22 mouse cellular contexts compared by ENCODE assay signal in genomic region chr14:98750766-98751165, GRCm38 (mm10).
DNase-seq lines count a peak whose midpoint lies in the region; ATAC-seq and TF ChIP-seq lines count a peak whose summit lies in the region.
"Had no signal": no experiment of that assay in that cellular context is flagged by ENCODE, and none has a peak within 500 bp of the region (broad histone marks: within the 10 kb centered on the region; RNA-seq: fewer than 3 reads in every experiment).

No protein-coding gene starts in this region.

- DNase-seq in gastrocnemius, adult 2 months = no peak
- no peak for DNase-seq in gastrocnemius, adult 18-20 months (ENCODE audit: low spot score)
- DNase-seq in liver, embryonic 14.5 days (ENCODE audit: low read depth in 3 of 3, low spot score in 3 of 3) = no peak
- peak; percentile 7 for DNase-seq in A20 (ENCODE audit: low read depth, low spot score)
- peak; percentile 40 for DNase-seq in R1 (ENCODE audit: low read depth, low spot score)
- DNase-seq in adrenal gland, adult 18-20 months (ENCODE audit: low spot score in 2 of 2) = no peak
- no peak for DNase-seq in right cerebral cortex, postnatal 14 days
- DNase-seq: adrenal gland, postnatal 25 days; cerebellum, adult 9-10 months; gastrocnemius, postnatal 36 days; kidney, adult 8-10 months; kidney, postnatal 4 days; thymus, postnatal 14 days had no signal

- no peak overlapping the region for H3K4me2 ChIP-seq in liver, embryonic 14.5 days (ENCODE audit: low read depth)
- H3K4me2 ChIP-seq in liver, embryonic 12.5 days = no peak overlapping the region
- H3K4me2 ChIP-seq: hindbrain, embryonic 13.5 days; liver, embryonic 11.5 days; lung, embryonic 15.5 days had no signal

- no peak overlapping the region for H3K27ac ChIP-seq in gastrocnemius, adult 2 months
- no peak overlapping the region for H3K27ac ChIP-seq in liver, embryonic 14.5 days
- H3K27ac ChIP-seq in liver, embryonic 12.5 days = no peak overlapping the region
- H3K27ac ChIP-seq: hindbrain, embryonic 13.5 days; lung, embryonic 15.5 days; midbrain, embryonic 10.5 days had no signal

- H3K9ac ChIP-seq in liver, embryonic 14.5 days (replicated peaks) = no peak overlapping the region
- no peak overlapping the region for H3K9ac ChIP-seq in liver, embryonic 12.5 days
- H3K9ac ChIP-seq: hindbrain, embryonic 13.5 days; lung, embryonic 15.5 days had no signal

- intact Hi-C loops in gastrocnemius, adult 2 months (cut with DNase I) = no loop called here

- TF ChIP-seq EP300 in liver, embryonic 14.5 days (IDR thresholded peaks at IDR 0.05; ENCODE audit: low read depth) = no peak

- WGBS in liver, embryonic 14.5 days (ENCODE audit: insufficient replicate concordance) = 74% methylated on average over 6 of the region's 6 CpGs
- 75% methylated on average over 6 of the region's 6 CpGs for WGBS in liver, embryonic 12.5 days (ENCODE audit: insufficient replicate concordance)

- H3K4me1 ChIP-seq in liver, embryonic 14.5 days (replicated peaks; ENCODE audit: control insufficient read depth in 2 of 2, insufficient read depth in 2 of 2, low read length in 1 of 2) = no peaks in the 10 kb centered on the region
- no peaks in the 10 kb centered on the region for H3K4me1 ChIP-seq in liver, embryonic 12.5 days
- H3K4me1 ChIP-seq: hindbrain, embryonic 13.5 days; lung, embryonic 15.5 days; midbrain, embryonic 10.5 days had no signal

- no peaks in the 10 kb centered on the region for H3K9me3 ChIP-seq in liver, embryonic 14.5 days (ENCODE audit: control insufficient read depth, low read length)
- H3K9me3 ChIP-seq in liver, embryonic 12.5 days (replicated peaks) = no peaks in the 10 kb centered on the region
- H3K9me3 ChIP-seq: hindbrain, embryonic 13.5 days; lung, embryonic 15.5 days; midbrain, embryonic 10.5 days had no signal

- H3K36me3 ChIP-seq in liver, embryonic 14.5 days (replicated peaks; ENCODE audit: control insufficient read depth, insufficient read depth, low read depth) = no peaks in the 10 kb centered on the region
- H3K36me3 ChIP-seq in liver, embryonic 12.5 days = no peaks in the 10 kb centered on the region
- H3K36me3 ChIP-seq: G1E; hindbrain, embryonic 13.5 days; lung, embryonic 15.5 days; midbrain, embryonic 10.5 days had no signal

- ATAC-seq in liver, embryonic 14.5 days (ENCODE audit: insufficient read depth) = no peak
- ATAC-seq in liver, embryonic 12.5 days = no peak
- ATAC-seq: CD4-positive, CD25-positive, alpha-beta regulatory T cell, adult 4 months; forebrain, embryonic 16.5 days; inflammation-experienced regulatory T-cells, adult 6 months had no signal

- H3K4me3 ChIP-seq in gastrocnemius, adult 2 months = no peak overlapping the region
- H3K4me3 ChIP-seq in liver, embryonic 14.5 days (ENCODE audit: insufficient read depth in 1 of 2, low read depth in 2 of 2, low read length in 2 of 2) = no peak overlapping the region
- no peak overlapping the region for H3K4me3 ChIP-seq in liver, embryonic 12.5 days
- H3K4me3 ChIP-seq: hindbrain, embryonic 13.5 days; lung, embryonic 15.5 days; midbrain, embryonic 10.5 days had no signal

- TF ChIP-seq CTCF in gastrocnemius, adult 2 months (IDR thresholded peaks at IDR 0.05) = peak; percentile 12; the same call in 1 of the 2 replicates
- peak; percentile 24; the same call in 1 of the 2 replicates for TF ChIP-seq CTCF in liver, embryonic 14.5 days (IDR thresholded peaks at IDR 0.05; ENCODE audit: low read depth)

- H3K27me3 ChIP-seq in liver, embryonic 14.5 days (ENCODE audit: control insufficient read depth, insufficient read depth, low read length) = no peaks in the 10 kb centered on the region
- H3K27me3 ChIP-seq in liver, embryonic 12.5 days (replicated peaks) = no peaks in the 10 kb centered on the region
- H3K27me3 ChIP-seq: hindbrain, embryonic 13.5 days; lung, embryonic 15.5 days had no signal

Comparison
In these comparisons a context has a peak if more than half of its experiments do, and no peak if none do; other contexts are left out.
1. DNase-seq: peak in A20 (single experiment) and R1 (single experiment); none in gastrocnemius, adult 2 months (single experiment), gastrocnemius, adult 18-20 months (single experiment), liver, embryonic 14.5 days (0 of 3), adrenal gland, adult 18-20 months (0 of 2) and right cerebral cortex, postnatal 14 days (single experiment).